Mouse (Mus musculus) testis, adult 2 months (tissue): Measurements from ENCODE around the gene Rbms3.

ENCODE experiments used
- CTCF ChIP-seq: fragments of 200-500 bp; IDR thresholded peaks from 2 replicates; pipeline ENCODE4 v1.5.1; 2012; ENCODE audit warnings: low read depth, mild to moderate bottlenecking, inconsistent platforms, low read length, moderate library complexity; ENCODE audit not compliant: control insufficient read depth, insufficient read depth, insufficient replicate concordance
- POLR2A ChIP-seq: fragments of 200-500 bp; IDR thresholded peaks from 2 replicates; pipeline ENCODE4 v1.6.1; 2012; ENCODE audit warnings: low read depth, mild to moderate bottlenecking, inconsistent platforms, low read length, moderate library complexity; ENCODE audit not compliant: control insufficient read depth

GRCm38 (mm10) chr9:117653641-117654040 is 23.9 kb upstream of the Rbms3 start:
- TF ChIP-seq CTCF, result no peak
- TF ChIP-seq POLR2A, result no peak
